Mouse (Mus musculus): Measurements from ENCODE around the gene Scarf1.

- no peak for TF ChIP-seq CTCF (conservative IDR thresholded peaks at IDR 0.05; ENCODE audit: insufficient read depth, insufficient read length, low read depth, low read length)
- TF ChIP-seq POLR2A (IDR thresholded peaks at IDR 0.05; ENCODE audit: low read depth, low read length): no peak
Measured at GRCm38 (mm10) chr11:75540710-75541581, 27.6 kb downstream of the Scarf1 start.

Measured in kidney, adult 2 months (tissue).